Mouse (Mus musculus): Measurements from ENCODE around the gene Maml3. TPM values are rescaled to one million over a fixed set of nuclear protein-coding genes. Genes with fewer than 3 reads are reported as not detected.
A peak's percentile ranks its signal among the peaks of the same experiment; 100 is the strongest.

Maml3 gene
- total RNA-seq (2021) = 10 to 100 TPM; 19.6 to 20.9 TPM
- long read RNA-seq, experiment 1, partial matches to known transcripts = 1 of 6 reads
- long read RNA-seq, experiment 1, other reads (novel, unspliced or antisense) = 5 of 6 reads
- long read RNA-seq, experiment 2, partial matches to known transcripts = 3 of 18 reads
- long read RNA-seq, experiment 2, other reads (novel, unspliced or antisense) = 15 of 18 reads

DNA sequence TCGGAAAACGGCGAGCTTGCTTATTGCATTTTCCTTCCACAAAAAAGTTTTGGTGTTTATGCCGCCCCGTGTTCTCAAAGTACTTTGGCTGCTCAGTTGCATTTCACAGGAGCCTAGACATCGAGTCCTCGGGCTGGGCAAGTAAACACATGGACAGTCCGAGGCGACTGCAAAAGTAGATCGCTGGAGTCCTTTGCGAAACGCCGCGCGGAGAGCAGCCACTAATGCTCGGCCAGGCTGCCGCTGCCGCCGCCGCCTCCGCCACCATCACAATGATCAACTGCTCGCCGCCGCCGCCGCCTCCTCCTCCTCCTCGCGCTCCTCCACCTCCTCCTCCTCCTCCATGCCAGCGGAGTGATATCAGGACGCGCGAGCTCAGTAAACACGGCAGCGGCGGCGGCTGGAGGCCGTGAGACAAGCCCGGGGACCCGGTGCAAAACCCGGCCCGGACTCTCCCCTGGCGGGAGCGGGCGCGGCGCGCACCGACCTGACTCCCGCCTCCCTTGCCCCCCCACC lies at the start of gene Maml3:
Gene Maml3 (minus strand): TSS at position 441 of the 516 bp plus-strand sequence.
- peak; percentile 83 to 85 for DNase-seq (ENCODE audit: low spot score in 2 of 2)

DNA sequence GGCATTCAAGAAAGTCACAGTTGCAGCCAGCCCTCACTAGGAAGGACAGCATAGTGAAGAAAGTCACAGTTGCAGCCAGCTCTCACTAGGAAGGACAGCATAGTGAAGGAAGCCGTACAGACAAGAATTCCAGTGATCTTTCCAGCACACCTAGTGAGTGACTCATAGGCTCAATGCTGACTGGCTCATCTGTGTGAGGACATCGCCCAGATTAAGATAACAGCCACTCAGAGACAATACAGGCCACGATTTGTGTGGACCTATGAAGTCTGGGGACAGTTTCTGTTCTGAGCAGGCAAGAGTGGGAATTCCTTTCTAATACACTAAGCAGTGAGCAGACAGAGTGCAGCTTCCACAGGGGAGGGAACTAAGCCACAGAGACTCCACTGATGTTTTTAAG lies 46.3 kb upstream of the Maml3 start:
- DNase-seq (ENCODE audit: low spot score in 2 of 2) = no peak

GRCm38 (mm10) chr3:52148301-52148700 lies 43.4 kb upstream of the Maml3 start:
- DNase-seq (ENCODE audit: low spot score in 2 of 2) = no peak

GRCm38 (mm10) chr3:52144776-52145460 lies 40.0 kb upstream of the Maml3 start:
- no peak for DNase-seq (ENCODE audit: low spot score in 2 of 2)

DNA sequence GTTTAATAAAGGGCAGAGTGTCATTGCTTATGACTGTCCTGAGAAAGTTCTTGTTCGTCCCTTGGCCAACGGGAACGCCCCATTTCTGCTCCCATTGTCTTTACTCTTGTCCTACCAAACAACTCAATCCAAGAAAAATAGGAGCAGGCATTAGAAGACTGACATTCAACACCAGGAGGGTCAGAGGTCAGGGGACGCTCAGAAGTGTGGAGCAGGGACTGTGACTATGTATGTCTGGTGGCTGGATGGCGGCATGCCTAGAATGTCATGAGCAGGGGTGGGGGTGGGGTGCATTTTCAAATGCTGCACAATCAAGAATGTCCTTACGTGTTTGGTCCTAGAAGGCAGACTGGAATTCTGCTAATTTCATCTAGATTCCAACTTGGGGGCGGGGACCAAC lies 38.1 kb upstream of the Maml3 start:
- no peak for DNase-seq (ENCODE audit: low spot score in 2 of 2)

GRCm38 (mm10) chr3:52140162-52140561 lies 35.3 kb upstream of the Maml3 start:
- DNase-seq (ENCODE audit: low spot score in 2 of 2) = peak in 1 of 2 experiments; percentile 34

- no peak for DNase-seq (ENCODE audit: low spot score in 2 of 2)
Measured at GRCm38 (mm10) chr3:52125421-52125820, 20.5 kb upstream of the Maml3 start.

GRCm38 (mm10) chr3:52120858-52121257 lies 16.0 kb upstream of the Maml3 start:
- no peak for DNase-seq (ENCODE audit: low spot score in 2 of 2)

- no peak for DNase-seq (ENCODE audit: low spot score in 2 of 2)
Measured at GRCm38 (mm10) chr3:52119216-52119615, 14.3 kb upstream of the Maml3 start.

GRCm38 (mm10) chr3:52115421-52115820 lies 10.5 kb upstream of the Maml3 start:
- DNase-seq (ENCODE audit: low spot score in 2 of 2) = no peak

- no peak for DNase-seq (ENCODE audit: low spot score in 2 of 2)
Measured at GRCm38 (mm10) chr3:52108027-52108426, 3.2 kb upstream of the Maml3 start.

- DNase-seq (ENCODE audit: low spot score in 2 of 2) = no peak
Measured at GRCm38 (mm10) chr3:52105156-52105555, 280 bp upstream of the Maml3 start.

GRCm38 (mm10) chr3:52104208-52104607 lies 668 bp downstream of the Maml3 start:
- no peak for DNase-seq (ENCODE audit: low spot score in 2 of 2)

DNA sequence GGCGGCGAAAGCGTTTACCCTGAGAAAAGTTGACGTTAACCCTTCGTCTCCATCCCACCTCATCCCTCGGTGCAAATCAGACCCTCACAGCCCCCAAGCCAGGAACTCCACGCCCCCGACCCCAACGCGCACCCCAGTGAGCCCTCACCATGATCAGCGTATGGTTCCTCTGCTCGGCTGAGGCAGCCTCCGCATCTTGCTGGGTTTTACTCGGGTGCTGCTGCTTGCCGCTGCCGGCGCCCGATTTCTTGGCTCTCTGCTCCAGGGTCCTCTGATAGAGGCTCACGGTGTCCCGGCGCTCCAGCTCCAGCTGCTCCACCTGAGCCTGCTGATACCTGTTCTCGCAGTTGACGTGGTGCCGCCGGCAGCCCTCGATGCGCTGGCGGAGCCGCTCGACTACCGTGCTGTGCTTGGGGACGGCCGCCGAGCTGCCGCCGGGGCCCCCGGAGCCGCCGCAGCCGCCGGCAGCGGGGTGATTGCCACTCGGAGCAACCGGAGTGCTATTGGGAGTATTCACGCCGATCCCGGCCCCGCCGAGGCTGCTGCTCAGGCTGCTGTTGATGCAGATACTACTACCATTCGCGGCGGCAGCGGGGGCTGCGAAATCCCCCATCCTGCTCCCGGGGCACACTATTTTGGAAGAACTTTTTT lies 1.2 kb downstream of the Maml3 start:
- peak; percentile 16 to 18 for DNase-seq (ENCODE audit: low spot score in 2 of 2)

- peak; percentile 43 to 61 for DNase-seq (ENCODE audit: low spot score in 2 of 2)
Measured at GRCm38 (mm10) chr3:52102601-52103530, 2.0 kb downstream of the Maml3 start.

DNA sequence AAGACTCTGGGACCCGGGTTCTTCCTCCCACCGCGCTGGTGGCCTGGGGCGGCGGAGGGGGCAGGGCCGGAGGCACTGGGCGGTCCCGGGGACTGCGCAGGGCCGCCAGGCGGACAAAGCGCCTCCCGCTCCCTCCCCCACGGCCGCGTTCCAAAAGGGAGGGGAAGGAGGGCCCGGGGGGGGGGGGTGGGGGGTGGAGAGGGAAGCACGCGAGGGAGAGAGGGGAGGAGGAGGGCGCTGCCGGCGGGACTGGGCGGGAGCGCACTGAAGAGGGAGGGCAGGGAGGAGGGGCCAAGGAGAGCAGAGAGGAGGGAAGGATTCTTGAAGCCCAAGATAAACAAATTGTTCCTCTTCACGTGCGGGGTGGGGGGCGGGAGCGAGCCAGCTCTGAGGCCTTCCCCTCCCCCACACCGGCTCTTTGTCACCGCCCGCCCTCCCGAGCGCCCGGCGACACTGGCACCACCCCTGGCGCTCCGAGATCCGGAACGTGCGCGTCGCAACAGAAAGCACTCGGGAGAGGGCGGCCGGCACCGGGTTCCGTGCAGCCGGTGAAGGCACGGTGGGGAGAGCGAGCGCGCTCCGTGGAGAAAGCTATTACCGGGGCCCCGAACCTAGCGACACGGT lies 2.8 kb downstream of the Maml3 start:
- DNase-seq (ENCODE audit: low spot score in 2 of 2) = peak; percentile 70 to 76

- DNase-seq (ENCODE audit: low spot score in 2 of 2) = no peak
Measured at GRCm38 (mm10) chr3:52101401-52101976, 3.4 kb downstream of the Maml3 start.

DNA sequence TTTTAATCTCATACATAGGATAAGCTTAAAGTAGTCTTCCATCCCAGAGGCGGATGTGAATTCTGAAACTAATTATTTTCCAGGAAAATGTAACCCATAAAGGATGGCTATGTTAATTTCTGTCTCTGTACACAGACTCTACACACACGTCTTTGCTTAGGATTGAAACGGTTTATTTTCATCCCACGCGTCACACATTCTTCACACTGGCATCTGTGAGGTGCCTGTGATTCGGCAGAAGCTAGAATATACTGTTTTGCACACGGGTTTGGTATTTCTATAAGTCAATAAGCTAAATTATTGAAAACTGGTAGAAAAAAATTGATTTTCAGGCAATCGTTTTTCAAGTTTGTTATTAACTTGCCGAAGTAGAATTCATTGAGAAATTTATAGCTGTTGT lies 4.0 kb downstream of the Maml3 start:
- DNase-seq (ENCODE audit: low spot score in 2 of 2) = no peak

GRCm38 (mm10) chr3:52100306-52100705 lies 4.6 kb downstream of the Maml3 start:
- no peak for DNase-seq (ENCODE audit: low spot score in 2 of 2)

DNA sequence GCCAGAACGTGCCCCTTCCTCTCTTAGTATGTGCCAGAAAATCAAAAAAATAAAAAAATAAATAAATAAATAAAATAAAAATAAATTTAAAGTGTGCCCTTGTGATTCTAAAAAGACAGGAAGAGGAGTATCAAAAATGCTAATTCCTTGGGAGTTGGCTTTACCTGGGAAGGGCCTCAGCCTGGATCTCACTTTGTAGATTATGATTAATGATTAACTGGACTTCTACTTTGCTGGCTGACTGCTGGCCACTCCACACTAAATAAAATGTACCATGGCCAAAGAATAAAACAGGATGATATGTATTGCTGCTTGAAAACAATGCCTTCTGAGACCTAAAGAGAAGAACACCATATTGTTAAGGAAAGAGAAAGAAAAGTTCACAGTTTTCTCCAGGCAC lies 5.6 kb downstream of the Maml3 start:
- no peak for DNase-seq (ENCODE audit: low spot score in 2 of 2)
